Mouse (Mus musculus) E14TG2a.4 (cell line): ENCODE results near the gene Elavl3.

Source experiments
- CTCF ChIP-seq: conservative IDR thresholded peaks from 2 replicates; pipeline ENCODE4 v1.5.1; 2014; ENCODE audit warnings: low read length
- NANOG ChIP-seq: IDR thresholded peaks from 2 replicates; pipeline ENCODE4 v1.6.1; 2014; ENCODE audit warnings: borderline replicate concordance, low read length, mixed read lengths

DNA sequence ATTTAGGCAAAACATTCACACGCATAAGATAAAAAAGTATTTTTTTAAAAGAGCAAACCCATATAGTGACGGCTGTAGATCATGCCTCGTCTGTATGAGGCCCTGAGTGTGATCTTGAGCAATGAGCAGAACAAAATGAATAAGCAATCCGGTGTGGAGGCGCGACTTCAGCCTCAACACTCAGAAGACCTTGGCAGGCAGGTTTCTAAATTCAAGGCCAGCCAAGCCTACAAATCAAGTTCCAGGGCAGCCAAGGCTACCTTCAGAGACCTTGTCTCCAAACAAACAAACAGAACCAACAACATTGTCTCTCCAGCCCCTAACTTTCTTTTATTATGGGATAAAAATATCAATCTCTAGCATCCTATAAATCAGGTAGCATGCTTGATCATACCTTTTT, 51.5 kb downstream of the Elavl3 start:
- no peak for TF ChIP-seq CTCF
- TF ChIP-seq NANOG = no peak
